Mouse (Mus musculus) midbrain, embryonic 16.5 days (tissue): ENCODE results near the gene Polr3b. TPM values are rescaled to one million over a fixed set of nuclear protein-coding genes. Genes with fewer than 3 reads are reported as not detected.

Experiments used
- ATAC-seq: fragments of 200-750 bp; cut with Nextera tagmentation; 2 replicates; pipeline ENCODE4 v1.8.0; 2017; ENCODE audit warnings: moderate TSS enrichment
- H3K27ac ChIP-seq: fragments of 300-500 bp; sonication (generic); 2 replicates; pipeline ENCODE4 v1.5.1; 2014; ENCODE audit warnings: mild to moderate bottlenecking, low read length, mixed read lengths
- H3K27me3 ChIP-seq: fragments of 300-500 bp; sonication (generic); 2 replicates; pipeline ENCODE4 v1.6.1; 2014; ENCODE audit warnings: low read depth, low read length, mixed read lengths; ENCODE audit not compliant: control insufficient read depth, insufficient read depth
- H3K36me3 ChIP-seq: fragments of 300-500 bp; sonication (generic); 2 replicates; pipeline ENCODE4 v1.6.1; 2014; ENCODE audit warnings: mild to moderate bottlenecking, low read length, moderate library complexity, mixed read lengths; ENCODE audit not compliant: control insufficient read depth, insufficient read depth
- H3K4me1 ChIP-seq: fragments of 300-500 bp; sonication (generic); 2 replicates; pipeline ENCODE4 v1.6.1; 2014; ENCODE audit warnings: mild to moderate bottlenecking, low read length, mixed read lengths; ENCODE audit not compliant: control insufficient read depth, insufficient read depth
- H3K4me2 ChIP-seq: fragments of 300-500 bp; sonication (generic); 2 replicates; pipeline ENCODE4 v1.6.1; 2014; ENCODE audit warnings: mild to moderate bottlenecking, low read length, mixed read lengths
- H3K4me3 ChIP-seq: fragments of 300-500 bp; sonication (generic); 2 replicates; pipeline ENCODE4 v1.5.1; 2014; ENCODE audit warnings: low read depth, mild to moderate bottlenecking, low read length, moderate library complexity, mixed read lengths
- H3K9ac ChIP-seq: fragments of 300-500 bp; sonication (generic); 2 replicates; pipeline ENCODE4 v1.6.1; 2014; ENCODE audit warnings: low read depth, low read length, mixed read lengths
- H3K9me3 ChIP-seq: fragments of 300-500 bp; sonication (generic); replicated peaks from 2 replicates; pipeline ENCODE4 v1.6.1; 2014; ENCODE audit warnings: mild to moderate bottlenecking, low read length, mixed read lengths; ENCODE audit not compliant: control insufficient read depth, poor library complexity, severe bottlenecking
- WGBS: fragments of 180-500 bp; shearing (Covaris S2); extraction: QIAGEN DNeasy Blood & Tissue Kit; methylation state at CpG from one replicate; pipeline ENCODE4 v1.1.7; 2014; 5-methylcytosine and 5-hydroxymethylcytosine counted together
- polyA plus RNA-seq: library from polyadenylated mRNA; unstranded; fragments of >200 nt; fragmentation: Nextera tagmentation; extraction: Ambion mirVana; gene quantifications from 2 replicates; pipeline ENCODE4 v1.2.1, GENCODE M21; 2015

Polr3b gene
- polyA plus RNA-seq, 1 experiment from 2014 or later = 13.9 TPM

- H3K27ac ChIP-seq = no peak overlapping the region
- no peak overlapping the region for H3K4me2 ChIP-seq
- H3K27me3 ChIP-seq = peaks cover 5% of the 10 kb centered on the region; the same call in 1 of the 2 replicates
- ATAC-seq = no peak
- 18% methylated on average over 14 of the region's 14 CpGs for WGBS
- no peaks in the 10 kb centered on the region for H3K36me3 ChIP-seq
- no peaks in the 10 kb centered on the region for H3K9me3 ChIP-seq
- peaks cover 29% of the 10 kb centered on the region for H3K4me1 ChIP-seq
- no peak overlapping the region for H3K4me3 ChIP-seq
- no peak overlapping the region for H3K9ac ChIP-seq
Observed at GRCm38 (mm10) chr10:84707752-84708530, 85.8 kb downstream of the Polr3b start.

- Histone ChIP-seq H3K36me3 (no peaks in the 10 kb centered on the region), H3K4me1 (peaks cover 34% of the 10 kb centered on the region), H3K9me3 (no peaks in the 10 kb centered on the region), H3K9ac (no peak overlapping the region), H3K27me3 (peaks cover 5% of the 10 kb centered on the region; the same call in 1 of the 2 replicates), H3K4me2 (no peak overlapping the region), H3K27ac (no peak overlapping the region), H3K4me3 (no peak overlapping the region)
- no peak for ATAC-seq
- 14% methylated on average over 4 of the region's 4 CpGs for WGBS
Observed at GRCm38 (mm10) chr10:84710192-84710591, 88.1 kb downstream of the Polr3b start.

GRCm38 (mm10) chr10:84710827-84711226, 88.7 kb downstream of the Polr3b start:
- Histone ChIP-seq H3K9ac (no peak overlapping the region), H3K4me3 (no peak overlapping the region), H3K27ac (0 out of 2 replicates have a peak overlapping the region, but pooled peaks have one; percentile 20), H3K4me1 (peaks cover 33% of the 10 kb centered on the region), H3K4me2 (no peak overlapping the region), H3K9me3 (no peaks in the 10 kb centered on the region), H3K36me3 (0 out of 2 replicates have a peak, but pooled peaks cover 2% of the 10 kb centered on the region), H3K27me3 (peaks cover 5% of the 10 kb centered on the region; the same call in 1 of the 2 replicates)
- WGBS = 14% methylated on average over 4 of the region's 4 CpGs
- ATAC-seq = 0 out of 2 replicates have a peak, but pooled peaks have one; percentile 23

GRCm38 (mm10) chr10:84711479-84711878, 89.4 kb downstream of the Polr3b start:
- Histone ChIP-seq H3K4me2 (no peak overlapping the region), H3K4me1 (peaks cover 29% of the 10 kb centered on the region), H3K27me3 (peaks cover 5% of the 10 kb centered on the region; the same call in 1 of the 2 replicates), H3K9ac (0 out of 2 replicates have a peak overlapping the region, but pooled peaks have one; percentile 44), H3K9me3 (no peaks in the 10 kb centered on the region), H3K27ac (peak overlapping the region; percentile 55), H3K36me3 (peaks cover 5% of the 10 kb centered on the region; the same call in 1 of the 2 replicates), H3K4me3 (no peak overlapping the region)
- ATAC-seq = no peak
- 29% methylated on average over 8 of the region's 8 CpGs for WGBS

- Histone ChIP-seq H3K9me3 (no peaks in the 10 kb centered on the region), H3K9ac (no peak overlapping the region), H3K4me1 (peaks cover 29% of the 10 kb centered on the region), H3K27me3 (peaks cover 5% of the 10 kb centered on the region; the same call in 1 of the 2 replicates), H3K36me3 (peaks cover 5% of the 10 kb centered on the region; the same call in 1 of the 2 replicates), H3K4me2 (no peak overlapping the region), H3K4me3 (no peak overlapping the region), H3K27ac (no peak overlapping the region)
- WGBS = 31% methylated on average over 5 of the region's 5 CpGs
- 0 out of 2 replicates have a peak, but pooled peaks have one; percentile 49 for ATAC-seq
Observed at GRCm38 (mm10) chr10:84711940-84712339, 89.8 kb downstream of the Polr3b start.

GRCm38 (mm10) chr10:84712532-84712931, 90.4 kb downstream of the Polr3b start:
- WGBS = 50% methylated on average over 6 of the region's 6 CpGs
- peaks cover 24% of the 10 kb centered on the region for H3K4me1 ChIP-seq
- no peak overlapping the region for H3K9ac ChIP-seq
- H3K4me3 ChIP-seq = no peak overlapping the region
- ATAC-seq = no peak
- H3K9me3 ChIP-seq = no peaks in the 10 kb centered on the region
- peaks cover 5% of the 10 kb centered on the region; the same call in 1 of the 2 replicates for H3K27me3 ChIP-seq
- no peak overlapping the region for H3K4me2 ChIP-seq
- H3K36me3 ChIP-seq = peaks cover 5% of the 10 kb centered on the region; the same call in 1 of the 2 replicates
- no peak overlapping the region for H3K27ac ChIP-seq

GRCm38 (mm10) chr10:84713043-84713442, 91.0 kb downstream of the Polr3b start:
- H3K4me2 ChIP-seq = no peak overlapping the region
- H3K4me1 ChIP-seq = peaks cover 22% of the 10 kb centered on the region
- H3K27ac ChIP-seq = no peak overlapping the region
- no peak for ATAC-seq
- H3K9ac ChIP-seq = no peak overlapping the region; the same call in 1 of the 2 replicates
- 45% methylated on average over 10 of the region's 10 CpGs for WGBS
- H3K4me3 ChIP-seq = no peak overlapping the region
- H3K27me3 ChIP-seq = peaks cover 5% of the 10 kb centered on the region; the same call in 1 of the 2 replicates
- no peaks in the 10 kb centered on the region for H3K9me3 ChIP-seq
- H3K36me3 ChIP-seq = peaks cover 5% of the 10 kb centered on the region; the same call in 1 of the 2 replicates

GRCm38 (mm10) chr10:84715639-84716038, 93.5 kb downstream of the Polr3b start:
- H3K27ac ChIP-seq = no peak overlapping the region
- no peak overlapping the region for H3K9ac ChIP-seq
- no peaks in the 10 kb centered on the region; the same call in 1 of the 2 replicates for H3K27me3 ChIP-seq
- H3K4me3 ChIP-seq = no peak overlapping the region
- H3K9me3 ChIP-seq = no peaks in the 10 kb centered on the region
- 93% methylated on average over 7 of the region's 7 CpGs for WGBS
- no peak overlapping the region for H3K4me2 ChIP-seq
- H3K4me1 ChIP-seq = peaks cover 17% of the 10 kb centered on the region
- no peak for ATAC-seq
- peaks cover 11% of the 10 kb centered on the region for H3K36me3 ChIP-seq

- Histone ChIP-seq H3K4me1 (peaks cover 11% of the 10 kb centered on the region), H3K4me3 (no peak overlapping the region), H3K36me3 (peaks cover 11% of the 10 kb centered on the region), H3K27me3 (no peaks in the 10 kb centered on the region; the same call in 1 of the 2 replicates), H3K27ac (no peak overlapping the region), H3K9me3 (no peaks in the 10 kb centered on the region), H3K4me2 (no peak overlapping the region), H3K9ac (no peak overlapping the region)
- no peak for ATAC-seq
- 97% methylated on average over 7 of the region's 7 CpGs for WGBS
Observed at GRCm38 (mm10) chr10:84716581-84716980, 94.5 kb downstream of the Polr3b start.
